Comparison of ENCODE assay signal across 9 mouse cellular contexts in the genomic region with DNA sequence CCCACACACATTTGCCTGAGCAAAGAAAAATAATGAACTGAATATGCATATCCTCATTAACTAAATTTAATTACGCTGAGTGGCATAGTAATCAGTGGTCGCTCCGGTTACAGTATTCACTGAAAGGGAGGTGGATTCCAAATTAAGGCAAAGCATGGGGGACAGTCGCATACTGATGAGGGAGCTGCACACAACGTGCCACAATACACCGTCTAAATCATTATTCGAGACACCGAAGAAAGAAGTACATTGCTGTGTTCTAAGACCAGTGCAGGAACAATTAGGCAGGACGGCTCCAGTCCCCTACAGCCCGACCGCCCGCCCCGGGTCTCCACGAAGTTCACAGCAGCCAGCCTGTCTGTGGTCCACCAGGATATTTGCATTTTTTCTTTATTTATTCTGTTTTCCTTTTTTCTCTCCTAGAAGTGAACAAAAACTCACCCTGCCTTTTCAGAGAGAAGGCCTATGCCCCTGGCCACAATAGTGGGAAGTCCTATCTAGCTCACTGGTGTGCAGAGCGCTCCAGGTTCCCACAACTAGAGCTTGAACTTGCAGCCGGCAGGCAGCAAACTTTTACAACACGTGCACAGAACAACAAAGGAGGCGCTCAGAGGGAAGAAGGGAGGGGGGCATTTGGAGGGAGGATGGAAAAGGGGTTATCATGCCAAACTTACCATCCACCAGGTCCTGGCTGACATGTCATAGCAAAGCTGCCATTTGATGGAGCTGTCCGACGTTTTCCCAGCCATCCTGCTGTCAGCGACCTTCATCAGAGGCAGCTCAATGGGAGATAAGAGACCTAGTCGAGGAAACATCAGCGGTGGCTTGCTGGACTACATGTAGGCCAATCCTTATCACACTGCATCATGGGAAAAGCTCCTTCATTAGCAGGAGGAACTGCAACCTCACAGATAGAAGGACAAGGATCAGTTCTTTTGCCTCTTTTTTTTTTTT. TPM values are rescaled to one million over a fixed set of nuclear protein-coding genes. Genes with fewer than 3 reads are reported as not detected.
DNase-seq lines count a peak whose midpoint lies in the region; ATAC-seq and TF ChIP-seq lines count a peak whose summit lies in the region.
"Had no signal": no experiment of that assay in that cellular context is flagged by ENCODE, and none has a peak within 500 bp of the region (broad histone marks: within the 10 kb centered on the region; RNA-seq: fewer than 3 reads in every experiment).

A gene (minus strand): TSS at position 910 of the 954 bp plus-strand sequence.

- H3K9ac ChIP-seq in kidney, postnatal 0 days (ENCODE audit: low read depth, low read length) = no peak within 1 kb of the TSS
- H3K9ac ChIP-seq in hindbrain, postnatal 0 days (replicated peaks; ENCODE audit: low read length) = peak within 1 kb of the TSS; percentile 21; the same call in 1 of the 2 replicates
- 0 out of 2 replicates have a peak within 1 kb of the TSS, but pooled peaks have one; percentile 8 for H3K9ac ChIP-seq in midbrain, postnatal 0 days (replicated peaks; ENCODE audit: low read length, poor library complexity, severe bottlenecking)
- H3K9ac ChIP-seq: liver, embryonic 13.5 days had no signal

- no peaks in the 10 kb centered on the region for H3K4me1 ChIP-seq in kidney, postnatal 0 days (replicated peaks; ENCODE audit: insufficient read depth, low read length)
- peaks cover 9% of the 10 kb centered on the region for H3K4me1 ChIP-seq in hindbrain, postnatal 0 days (ENCODE audit: insufficient read depth, low read length)
- no peaks in the 10 kb centered on the region for H3K4me1 ChIP-seq in midbrain, postnatal 0 days (ENCODE audit: insufficient read depth, low read length)

- H3K36me3 ChIP-seq in kidney, postnatal 0 days (ENCODE audit: insufficient read depth, low read length) = no peaks in the 10 kb centered on the region
- H3K36me3 ChIP-seq in hindbrain, postnatal 0 days (ENCODE audit: insufficient read depth, low read length) = no peaks in the 10 kb centered on the region
- H3K36me3 ChIP-seq in midbrain, postnatal 0 days (ENCODE audit: insufficient read depth, low read length) = no peaks in the 10 kb centered on the region
- H3K36me3 ChIP-seq: liver, embryonic 13.5 days had no signal

- intact Hi-C loops in gastrocnemius, postnatal 36 days (cut with DNase I) = no loop called here

- H3K27me3 ChIP-seq in kidney, postnatal 0 days (ENCODE audit: insufficient read depth, low read length) = no peaks in the 10 kb centered on the region
- no peaks in the 10 kb centered on the region for H3K27me3 ChIP-seq in hindbrain, postnatal 0 days (ENCODE audit: insufficient read depth, low read length)
- no peaks in the 10 kb centered on the region; the same call in 1 of the 2 replicates for H3K27me3 ChIP-seq in midbrain, postnatal 0 days (ENCODE audit: insufficient read depth, low read length)
- H3K27me3 ChIP-seq: liver, embryonic 13.5 days had no signal

- no peak within 1 kb of the TSS for H3K4me2 ChIP-seq in kidney, postnatal 0 days (ENCODE audit: low read length)
- peak within 1 kb of the TSS; percentile 58 for H3K4me2 ChIP-seq in hindbrain, postnatal 0 days (ENCODE audit: low read depth, low read length)
- H3K4me2 ChIP-seq in midbrain, postnatal 0 days (ENCODE audit: low read depth, low read length, poor library complexity, severe bottlenecking) = peak within 1 kb of the TSS; percentile 26
- H3K4me2 ChIP-seq: liver, embryonic 13.5 days had no signal

- TF ChIP-seq CTCF in kidney, postnatal 0 days (IDR thresholded peaks at IDR 0.05; ENCODE audit: low read depth) = no peak
- TF ChIP-seq CTCF in hindbrain, postnatal 0 days (IDR thresholded peaks at IDR 0.05; ENCODE audit: low read depth) = no peak
- TF ChIP-seq CTCF in midbrain, postnatal 0 days (IDR thresholded peaks at IDR 0.05) = no peak

- H3K27ac ChIP-seq in kidney, postnatal 0 days = no peak within 1 kb of the TSS
- peak within 1 kb of the TSS; percentile 73 for H3K27ac ChIP-seq in hindbrain, postnatal 0 days
- H3K27ac ChIP-seq in midbrain, postnatal 0 days (ENCODE audit: low read depth, low read length) = peak within 1 kb of the TSS; percentile 1; the same call in 1 of the 2 replicates
- H3K27ac ChIP-seq: liver, embryonic 13.5 days had no signal

- no peak for ATAC-seq in kidney, postnatal 0 days (replicated peaks; ENCODE audit: low FRiP score, low read depth)
- ATAC-seq in hindbrain, postnatal 0 days = peak; percentile 65
- ATAC-seq in midbrain, postnatal 0 days (ENCODE audit: low FRiP score) = peak; percentile 39; the same call in 1 of the 2 replicates

- no peak within 1 kb of the TSS for H3K4me3 ChIP-seq in kidney, postnatal 0 days (replicated peaks; ENCODE audit: low read depth, low read length)
- H3K4me3 ChIP-seq in hindbrain, postnatal 0 days (ENCODE audit: low read length) = peak within 1 kb of the TSS; percentile 34
- peak within 1 kb of the TSS; percentile 24 for H3K4me3 ChIP-seq in midbrain, postnatal 0 days (ENCODE audit: low read depth, low read length)
- H3K4me3 ChIP-seq: liver, embryonic 13.5 days had no signal

- no peak for DNase-seq in kidney, postnatal 0 days (ENCODE audit: low spot score)
- no peak for DNase-seq in kidney, adult 8-10 months
- DNase-seq in adrenal gland, postnatal 4 days (ENCODE audit: low spot score in 2 of 2) = no peak
- DNase-seq in gastrocnemius, postnatal 36 days = no peak
- peak; percentile 51 for DNase-seq in hindbrain, postnatal 0 days (ENCODE audit: low spot score)
- peak; percentile 48 for DNase-seq in midbrain, postnatal 0 days (ENCODE audit: low spot score)
- DNase-seq in urinary bladder, postnatal 4 days (ENCODE audit: low spot score in 2 of 2) = no peak
- no peak for DNase-seq in yolk sac, embryonic 10.5 days (ENCODE audit: low spot score)
- DNase-seq: liver, embryonic 13.5 days had no signal

- no peaks in the 10 kb centered on the region for H3K9me3 ChIP-seq in kidney, postnatal 0 days (replicated peaks; ENCODE audit: low read length)
- H3K9me3 ChIP-seq in hindbrain, postnatal 0 days (ENCODE audit: low read length) = no peaks in the 10 kb centered on the region
- no peaks in the 10 kb centered on the region for H3K9me3 ChIP-seq in midbrain, postnatal 0 days (ENCODE audit: low read length)
- H3K9me3 ChIP-seq: liver, embryonic 13.5 days had no signal

- 74% methylated on average over 23 of the region's 23 CpGs for WGBS in kidney, postnatal 0 days
- 12% methylated on average over 23 of the region's 23 CpGs for WGBS in hindbrain, postnatal 0 days
- 27% methylated on average over 23 of the region's 23 CpGs for WGBS in midbrain, postnatal 0 days

RNA-seq across cellular contexts. Expression of the gene that starts here (rescaled TPM):
- 13.3 and 15.1 TPM in 2 replicates for polyA plus RNA-seq in kidney, postnatal 0 days (2015; fragmentation: Nextera tagmentation; extraction: Ambion mirVana)
- 100 to 1,000 TPM; 118 to 124 TPM for total RNA-seq in adrenal gland, postnatal 4 days (2021)
- 10 to 100 TPM; 74.8 to 75.9 TPM for total RNA-seq in gastrocnemius, postnatal 36 days (2021)
- total RNA-seq in hindbrain, postnatal 0 days (2014; rRNA removed) = 91.5 and 112 TPM in 2 replicates
- 69.8 and 73.3 TPM in 2 replicates for polyA plus RNA-seq in hindbrain, postnatal 0 days (2015; fragmentation: Nextera tagmentation; extraction: Ambion mirVana)
- total RNA-seq in midbrain, postnatal 0 days (2014; rRNA removed) = 59.9 and 62.8 TPM in 2 replicates
- 19.9 and 27.7 TPM in 2 replicates for polyA plus RNA-seq in midbrain, postnatal 0 days (2015; fragmentation: Nextera tagmentation; extraction: Ambion mirVana)

Comparison
In these comparisons a context has a peak if more than half of its experiments do, and no peak if none do; other contexts are left out.
1. DNase-seq: peak in hindbrain, postnatal 0 days (single experiment) and midbrain, postnatal 0 days (single experiment); none in kidney, postnatal 0 days (single experiment), kidney, adult 8-10 months (0 of 2), adrenal gland, postnatal 4 days (0 of 2), gastrocnemius, postnatal 36 days (0 of 2), urinary bladder, postnatal 4 days (0 of 2) and yolk sac, embryonic 10.5 days (single experiment).